In the genomic region with DNA sequence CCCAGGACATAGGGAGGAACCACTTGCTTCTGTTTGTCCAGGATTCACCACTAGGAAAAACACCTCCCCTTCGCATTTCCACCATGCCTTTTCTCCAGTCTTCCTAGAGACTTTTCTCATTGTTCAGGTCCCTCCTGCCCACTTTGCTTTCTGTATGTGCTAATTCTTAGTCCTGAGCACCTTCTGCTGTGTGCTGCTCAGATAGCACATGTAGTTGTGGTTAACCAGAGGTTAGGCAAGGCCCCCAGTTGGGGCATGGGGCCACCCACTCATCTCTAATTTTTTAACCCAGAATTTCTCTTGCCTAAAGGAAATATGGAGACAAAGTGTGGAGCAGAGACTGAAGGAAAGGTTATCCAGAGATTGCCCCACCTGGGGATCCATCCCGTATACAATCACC, we compare ENCODE assay signal across 29 mouse cellular contexts. TPM values are rescaled to one million over a fixed set of nuclear protein-coding genes. Genes with fewer than 3 reads are reported as not detected.
A peak's percentile ranks its signal among the peaks of the same experiment; 100 is the strongest.
DNase-seq lines count a peak whose midpoint lies in the region; ATAC-seq and TF ChIP-seq lines count a peak whose summit lies in the region.
"Had no signal": no experiment of that assay in that cellular context is flagged by ENCODE, and none has a peak within 500 bp of the region (broad histone marks: within the 10 kb centered on the region; RNA-seq: fewer than 3 reads in every experiment).

No protein-coding gene starts in this region.

- no peak for DNase-seq in spleen, postnatal 36 days (ENCODE audit: low spot score in 2 of 2)
- DNase-seq in urinary bladder, postnatal 36 days (ENCODE audit: low spot score in 2 of 2): no peak
- DNase-seq in kidney, postnatal 10 days: no peak
- DNase-seq in heart, adult 18-20 months: no peak
- DNase-seq: adrenal gland, adult 2 months; adrenal gland, adult 8-10 months; adrenal gland, postnatal 10 days; adrenal gland, postnatal 14 days; adrenal gland, postnatal 25 days; adrenal gland, postnatal 36 days; B cell, adult 2 months; cerebellum, adult 11 months; cerebellum, adult 11-12 months; cerebellum, adult 18-20 months had no signal

- 61% methylated on average over 2 of the region's 2 CpGs for WGBS in bone marrow, adult 2 months

- no peak overlapping the region for H3K4me3 ChIP-seq in bone marrow, adult 2 months (replicated peaks; ENCODE audit: control insufficient read depth, low read depth, low read length)

- peaks cover 4% of the 10 kb centered on the region; the same call in 1 of the 2 replicates for H3K4me1 ChIP-seq in bone marrow, adult 2 months (ENCODE audit: control insufficient read depth, insufficient read depth, low read length)

- no peak for TF ChIP-seq CTCF in bone marrow, adult 2 months (IDR thresholded peaks at IDR 0.05; ENCODE audit: control insufficient read depth, insufficient read depth, low read length)

- peak; percentile 74 for ATAC-seq in granulocyte monocyte progenitor cell, adult 5-6 weeks (replicated peaks; ENCODE audit: poor library complexity, severe bottlenecking)
- ATAC-seq in megakaryocyte, adult 5-6 weeks (ENCODE audit: poor library complexity, severe bottlenecking): 0 out of 2 replicates have a peak, but pooled peaks have one; percentile 52
- ATAC-seq in megakaryocyte progenitor cell, adult 5-6 weeks (replicated peaks; ENCODE audit: poor library complexity): peak; percentile 87
- ATAC-seq: activated CD4-positive, CD25-positive, alpha-beta regulatory T cell, adult 4 months; CD4-positive, CD25-positive, alpha-beta regulatory T cell, adult 4 months; Patski had no signal

- H3K27ac ChIP-seq in bone marrow, adult 2 months (ENCODE audit: control insufficient read depth, insufficient read depth, low read depth, low read length, poor library complexity): peak overlapping the region; percentile 51; the same call in 1 of the 2 replicates

- no peak for TF ChIP-seq POLR2A in bone marrow, adult 2 months (IDR thresholded peaks at IDR 0.05; ENCODE audit: borderline replicate concordance, control insufficient read depth, low read depth, low read length)

RNA-seq across cellular contexts. Expression of gene S100a9, which starts 6.7 kb away (rescaled TPM):
- polyA plus RNA-seq in bone marrow, adult 2 months (2011; ENCODE audit: insufficient read depth, insufficient read length, low replicate concordance, missing spikeins): 8,678 and 25,400 TPM in 2 replicates
- total RNA-seq in granulocyte monocyte progenitor cell, adult 5-6 weeks (2014; fragmentation: Nextera tagmentation): 129 and 333 TPM in 2 replicates
- total RNA-seq in granulocyte monocyte progenitor cell, adult 5-6 weeks (2017): 894 and 951 TPM in 2 replicates
- 25,767 and 33,746 TPM in 2 replicates for total RNA-seq in megakaryocyte, adult 5-6 weeks (2015)
- total RNA-seq in megakaryocyte, adult 5-6 weeks (2017): 12,484 and 18,004 TPM in 2 replicates
- total RNA-seq in megakaryocyte progenitor cell, adult 5-6 weeks (2015): 2,769 and 4,892 TPM in 2 replicates
- total RNA-seq in megakaryocyte progenitor cell, adult 5-6 weeks (2017): 952 and 2,018 TPM in 2 replicates
- under 1 TPM in 1 of 2 experiments, not detected in 1; 0.57 TPM for total RNA-seq in heart, adult 18-20 months (2021)
- total RNA-seq: adrenal gland, adult 18-20 months; CH12.LX; ES-E14; G1E; MEL had no signal
- polyA plus RNA-seq: adrenal gland, adult 2 months; C2C12; CD4-positive, CD25-positive, alpha-beta regulatory T cell, adult 4 months; Patski had no signal

RNA-seq across cellular contexts. Expression of gene Pglyrp4, which starts 24.5 kb away (rescaled TPM):
- not detected in 2 replicates for polyA plus RNA-seq in bone marrow, adult 2 months (2011; ENCODE audit: insufficient read depth, insufficient read length, low replicate concordance, missing spikeins)
- total RNA-seq in granulocyte monocyte progenitor cell, adult 5-6 weeks (2014; fragmentation: Nextera tagmentation): not detected in 2 replicates
- not detected in 2 replicates for total RNA-seq in granulocyte monocyte progenitor cell, adult 5-6 weeks (2017)
- total RNA-seq in megakaryocyte, adult 5-6 weeks (2015): 0.07 TPM in 1 of 2 replicates, not detected in the other
- 0.28 and 0.44 TPM in 2 replicates for total RNA-seq in megakaryocyte, adult 5-6 weeks (2017)
- not detected in 2 replicates for total RNA-seq in megakaryocyte progenitor cell, adult 5-6 weeks (2015)
- 0.17 TPM in 1 of 2 replicates, not detected in the other for total RNA-seq in megakaryocyte progenitor cell, adult 5-6 weeks (2017)
- total RNA-seq in heart, adult 18-20 months (2021): not detected
- total RNA-seq: adrenal gland, adult 18-20 months; adrenal gland, adult 2 months; adrenal gland, adult 8-10 months; adrenal gland, postnatal 10 days; adrenal gland, postnatal 14 days; adrenal gland, postnatal 25 days; adrenal gland, postnatal 36 days; adrenal gland, postnatal 4 days; CH12.LX; ES-E14; G1E; MEL had no signal
- polyA plus RNA-seq: activated CD4-positive, CD25-positive, alpha-beta regulatory T cell, adult 4 months; adrenal gland, adult 2 months; brain, embryonic 14.5 days; C2C12; CD4-positive, CD25-positive, alpha-beta regulatory T cell, adult 4 months; G1E had no signal

RNA-seq across cellular contexts. Expression of gene S100a8, which starts 33.5 kb away (rescaled TPM):
- polyA plus RNA-seq in bone marrow, adult 2 months (2011; ENCODE audit: insufficient read depth, insufficient read length, low replicate concordance, missing spikeins): 4,508 and 18,334 TPM in 2 replicates
- total RNA-seq in granulocyte monocyte progenitor cell, adult 5-6 weeks (2014; fragmentation: Nextera tagmentation): 347 and 679 TPM in 2 replicates
- 895 and 1,441 TPM in 2 replicates for total RNA-seq in granulocyte monocyte progenitor cell, adult 5-6 weeks (2017)
- total RNA-seq in megakaryocyte, adult 5-6 weeks (2015): 16,705 and 21,369 TPM in 2 replicates
- total RNA-seq in megakaryocyte, adult 5-6 weeks (2017): 18,572 and 19,307 TPM in 2 replicates
- total RNA-seq in megakaryocyte progenitor cell, adult 5-6 weeks (2015): 2,361 and 4,241 TPM in 2 replicates
- 1,918 and 3,820 TPM in 2 replicates for total RNA-seq in megakaryocyte progenitor cell, adult 5-6 weeks (2017)
- not detected for total RNA-seq in heart, adult 18-20 months (2021)
- total RNA-seq: adrenal gland, adult 18-20 months; CH12.LX; ES-E14; G1E; MEL had no signal
- polyA plus RNA-seq: adrenal gland, adult 2 months; C2C12; CD4-positive, CD25-positive, alpha-beta regulatory T cell, adult 4 months; G1E; Patski had no signal

RNA-seq across cellular contexts. Expression of gene S100a7a, which starts 48.4 kb away (rescaled TPM):
- 1.0 TPM in 1 of 2 replicates, not detected in the other for polyA plus RNA-seq in bone marrow, adult 2 months (2011; ENCODE audit: insufficient read depth, insufficient read length, low replicate concordance, missing spikeins)
- total RNA-seq in granulocyte monocyte progenitor cell, adult 5-6 weeks (2014; fragmentation: Nextera tagmentation): not detected in 2 replicates
- total RNA-seq in granulocyte monocyte progenitor cell, adult 5-6 weeks (2017): not detected in 2 replicates
- 0.11 and 0.31 TPM in 2 replicates for total RNA-seq in megakaryocyte, adult 5-6 weeks (2015)
- total RNA-seq in megakaryocyte, adult 5-6 weeks (2017): 0.29 TPM in 1 of 2 replicates, not detected in the other
- not detected in 2 replicates for total RNA-seq in megakaryocyte progenitor cell, adult 5-6 weeks (2015)
- total RNA-seq in megakaryocyte progenitor cell, adult 5-6 weeks (2017): not detected in 2 replicates
- under 1 TPM in 1 of 2 experiments, not detected in 1; 0.47 TPM for total RNA-seq in heart, adult 18-20 months (2021)
- total RNA-seq: adrenal gland, postnatal 14 days; adrenal gland, postnatal 4 days; CH12.LX; G1E; MEL had no signal
- polyA plus RNA-seq: activated CD4-positive, CD25-positive, alpha-beta regulatory T cell, adult 4 months; CD4-positive, CD25-positive, alpha-beta regulatory T cell, adult 4 months; G1E had no signal

Comparison
In these comparisons a context has a peak if more than half of its experiments do, and no peak if none do; other contexts are left out.
1. RNA of gene S100a9, which starts 6.7 kb away (total RNA-seq): 12,484 to 33,746 TPM in megakaryocyte, adult 5-6 weeks, 952 to 4,892 TPM in megakaryocyte progenitor cell, adult 5-6 weeks and 129 to 951 TPM in granulocyte monocyte progenitor cell, adult 5-6 weeks; 0.57 TPM in heart, adult 18-20 months; every median in the first group is over 10 times any median in the second.
2. RNA of gene S100a8, which starts 33.5 kb away (total RNA-seq): 16,705 to 21,369 TPM in megakaryocyte, adult 5-6 weeks, 1,918 to 4,241 TPM in megakaryocyte progenitor cell, adult 5-6 weeks and 347 to 1,441 TPM in granulocyte monocyte progenitor cell, adult 5-6 weeks; not detected in heart, adult 18-20 months; every median in the first group is over 100 times any median in the second.
3. Peak in every context shown above with its lines, with median percentiles within 50 percentile points of each other: ATAC-seq.